15 mouse cellular contexts compared by ENCODE assay signal in the genomic region with DNA sequence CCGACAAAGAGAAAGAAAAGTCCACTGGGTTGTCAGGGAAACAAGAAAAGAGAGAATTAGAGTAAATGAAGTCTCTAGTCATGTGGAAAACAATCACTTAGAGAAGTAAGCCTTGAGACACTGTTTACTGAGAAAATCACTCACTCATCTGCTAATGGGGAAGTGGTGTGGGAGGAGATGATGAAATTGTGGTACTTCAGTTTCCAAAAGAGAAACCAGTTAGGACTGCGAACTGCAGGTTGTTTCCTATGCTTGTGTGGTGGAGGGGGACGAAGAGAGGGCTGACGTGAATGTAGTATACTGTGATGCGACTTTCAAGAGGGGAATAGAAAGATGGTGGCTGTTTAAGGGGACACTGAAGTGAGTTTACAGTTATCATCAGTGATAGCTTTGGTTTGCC. TPM values are rescaled to one million over a fixed set of nuclear protein-coding genes. Genes with fewer than 3 reads are reported as not detected.
DNase-seq lines count a peak whose midpoint lies in the region; ATAC-seq and TF ChIP-seq lines count a peak whose summit lies in the region.
"Had no signal": no experiment of that assay in that cellular context is flagged by ENCODE, and none has a peak within 500 bp of the region (broad histone marks: within the 10 kb centered on the region; RNA-seq: fewer than 3 reads in every experiment).

No protein-coding gene starts in this region.

- TF ChIP-seq RAD21 in CH12.LX (IDR thresholded peaks at IDR 0.05; ENCODE audit: low read depth, low read length), result no peak

- ATAC-seq in lung, postnatal 0 days, result peak; percentile 40
- ATAC-seq in hindbrain, embryonic 14.5 days (ENCODE audit: low FRiP score), result no peak

- dilution Hi-C loops in CH12.LX (cut with MboI; ENCODE audit: extremely low pct_ligation_motif_present, extremely low pct_unique_long_range_greater_than_20kb, low sequenced_read_pairs), result no loop called here

- H3K9ac ChIP-seq in lung, postnatal 0 days (replicated peaks; ENCODE audit: low read depth), result no peak overlapping the region
- peak overlapping the region; percentile 8; the same call in 1 of the 2 replicates for H3K9ac ChIP-seq in CH12.LX (ENCODE audit: insufficient read depth, low read depth)
- H3K9ac ChIP-seq in hindbrain, embryonic 14.5 days, result no peak overlapping the region
- H3K9ac ChIP-seq: stomach, embryonic 15.5 days had no signal

- no peak overlapping the region for H3K4me3 ChIP-seq in lung, postnatal 0 days (ENCODE audit: low read depth, low read length)
- H3K4me3 ChIP-seq in CH12.LX (replicated peaks in 1 of 3; ENCODE audit: low read depth in 2 of 3, low read length in 2 of 3, poor library complexity in 1 of 3), result no peak overlapping the region
- H3K4me3 ChIP-seq in hindbrain, embryonic 14.5 days (replicated peaks; ENCODE audit: low read length), result no peak overlapping the region
- H3K4me3 ChIP-seq: stomach, embryonic 15.5 days had no signal

- H3K79me2 ChIP-seq in CH12.LX (replicated peaks; ENCODE audit: control insufficient read depth, extremely low read depth, insufficient read depth, poor library complexity, severe bottlenecking), result no peaks in the 10 kb centered on the region

- no peak for TF ChIP-seq POLR2A in CH12.LX (IDR thresholded peaks at IDR 0.05; ENCODE audit: low read depth, low read length)

- H3K27ac ChIP-seq in lung, postnatal 0 days (ENCODE audit: low read length), result no peak overlapping the region
- H3K27ac ChIP-seq in CH12.LX (ENCODE audit: insufficient read depth, low read depth), result no peak overlapping the region; the same call in 1 of the 2 replicates
- no peak overlapping the region for H3K27ac ChIP-seq in hindbrain, embryonic 14.5 days
- H3K27ac ChIP-seq: stomach, embryonic 15.5 days had no signal

- no peaks in the 10 kb centered on the region for H3K9me3 ChIP-seq in lung, postnatal 0 days (ENCODE audit: low read length)
- H3K9me3 ChIP-seq in CH12.LX (replicated peaks; ENCODE audit: low read length), result no peaks in the 10 kb centered on the region
- H3K9me3 ChIP-seq in hindbrain, embryonic 14.5 days (ENCODE audit: control insufficient read depth, low read length), result no peaks in the 10 kb centered on the region
- H3K9me3 ChIP-seq: stomach, embryonic 15.5 days had no signal

- peak; percentile 33; the same call in 1 of the 2 replicates for TF ChIP-seq EP300 in lung, postnatal 0 days (IDR thresholded peaks at IDR 0.05)
- peak; percentile 80 for TF ChIP-seq EP300 in CH12.LX (IDR thresholded peaks at IDR 0.05; ENCODE audit: low read length)

- WGBS in lung, postnatal 0 days, result 70% methylated on average over 5 of the region's 5 CpGs
- 62% methylated on average over 5 of the region's 5 CpGs for WGBS in hindbrain, embryonic 14.5 days

- in situ Hi-C loops in CH12.LX (cut with MboI; ENCODE audit: low pct_ligation_motif_present, low pct_unique_long_range_greater_than_20kb, low sequenced_read_pairs), result no loop called here

- TF ChIP-seq CTCF in lung, postnatal 0 days (IDR thresholded peaks at IDR 0.05), result no peak
- no peak for TF ChIP-seq CTCF in CH12.LX (conservative IDR thresholded peaks at IDR 0.05 in 1 of 2, IDR thresholded peaks at IDR 0.05 in 1 of 2; ENCODE audit: low read depth in 2 of 2, low read length in 2 of 2)

- peak; percentile 64 for DNase-seq in lung, postnatal 0 days (ENCODE audit: low spot score)
- DNase-seq in lung, postnatal 14 days, result no peak
- DNase-seq in CH12.LX (ENCODE audit: extremely low read depth), result peak; percentile 84
- peak; percentile 49 for DNase-seq in induced T-regulatory cell, adult 2 months (ENCODE audit: low read depth)
- peak; percentile 57 to 66 for DNase-seq in monocyte, adult 2 months (ENCODE audit: low read depth in 1 of 2, low spot score in 2 of 2)
- no peak for DNase-seq in cerebellum, adult 8-10 months
- no peak for DNase-seq in thymus, adult 18-20 months
- no peak for DNase-seq in hindbrain, embryonic 14.5 days (ENCODE audit: low spot score)
- DNase-seq: heart, postnatal 4 days; kidney, adult 18-20 months had no signal

- no peak overlapping the region for H3K4me2 ChIP-seq in lung, postnatal 0 days (replicated peaks; ENCODE audit: low read depth, low read length)
- 0 out of 2 replicates have a peak overlapping the region, but pooled peaks have one; percentile 29 for H3K4me2 ChIP-seq in CH12.LX (ENCODE audit: insufficient read depth, low read depth, poor library complexity, severe bottlenecking)
- no peak overlapping the region for H3K4me2 ChIP-seq in hindbrain, embryonic 14.5 days (replicated peaks)
- H3K4me2 ChIP-seq: stomach, embryonic 15.5 days had no signal

- H3K27me3 ChIP-seq in lung, postnatal 0 days (replicated peaks; ENCODE audit: insufficient read depth, low read length), result no peaks in the 10 kb centered on the region
- H3K27me3 ChIP-seq in CH12.LX (replicated peaks), result no peaks in the 10 kb centered on the region
- H3K27me3 ChIP-seq in hindbrain, embryonic 14.5 days (ENCODE audit: control insufficient read depth, insufficient read depth, low read length), result no peaks in the 10 kb centered on the region
- H3K27me3 ChIP-seq: stomach, embryonic 15.5 days had no signal

- H3K4me1 ChIP-seq in lung, postnatal 0 days (ENCODE audit: insufficient read depth, low read depth, low read length), result no peaks in the 10 kb centered on the region
- H3K4me1 ChIP-seq in CH12.LX (ENCODE audit: control insufficient read depth in 1 of 2, insufficient read depth in 2 of 2), result peaks cover 0 to 13% of the 10 kb centered on the region in 2 experiments; a peak in 2 of 4 replicates
- H3K4me1 ChIP-seq in hindbrain, embryonic 14.5 days (replicated peaks; ENCODE audit: control insufficient read depth, insufficient read depth, low read length), result no peaks in the 10 kb centered on the region
- H3K4me1 ChIP-seq: stomach, embryonic 15.5 days had no signal

- H3K36me3 ChIP-seq in lung, postnatal 0 days (ENCODE audit: insufficient read depth, low read length), result no peaks in the 10 kb centered on the region
- no peaks in the 10 kb centered on the region for H3K36me3 ChIP-seq in CH12.LX (replicated peaks in 1 of 2; ENCODE audit: control insufficient read depth in 1 of 2, insufficient read depth in 1 of 2, low read length in 1 of 2)
- no peaks in the 10 kb centered on the region for H3K36me3 ChIP-seq in hindbrain, embryonic 14.5 days (replicated peaks; ENCODE audit: control insufficient read depth, insufficient read depth)
- H3K36me3 ChIP-seq: stomach, embryonic 15.5 days had no signal

TF ChIP-seq in CH12.LX, 34 proteins besides CTCF, POLR2A, EP300 and RAD21:
- TF ChIP-seq ELF1 (IDR thresholded peaks at IDR 0.05; ENCODE audit: low read depth, low read length) (peak; percentile 44), ZMIZ1 (IDR thresholded peaks at IDR 0.05; ENCODE audit: low read depth, low read length) (no peak), ETS1 (conservative IDR thresholded peaks at IDR 0.05; ENCODE audit: low read depth, low read length) (peak; percentile 73), JUND (conservative IDR thresholded peaks at IDR 0.05; ENCODE audit: low read depth, low read length) (0 out of 2 replicates have a peak, but pooled peaks have one; percentile 5), IRF4 (IDR thresholded peaks at IDR 0.05; ENCODE audit: low read depth, low read length) (peak; percentile 70; the same call in 1 of the 2 replicates), BHLHE40 (IDR thresholded peaks at IDR 0.05; ENCODE audit: low read depth, low read length) (peak; percentile 53; the same call in 1 of the 2 replicates), RCOR1 (conservative IDR thresholded peaks at IDR 0.05; ENCODE audit: low read depth, low read length) (0 out of 2 replicates have a peak, but pooled peaks have one; percentile 23), NRF1 (IDR thresholded peaks at IDR 0.05; ENCODE audit: low read depth, low read length) (no peak), NELFE (IDR thresholded peaks at IDR 0.05; ENCODE audit: low read depth, low read length) (no peak), MEF2A (IDR thresholded peaks at IDR 0.05; ENCODE audit: borderline replicate concordance, low read depth, low read length) (peak; percentile 67; the same call in 1 of the 2 replicates), TCF12 (IDR thresholded peaks at IDR 0.05; ENCODE audit: low read depth, low read length) (0 out of 2 replicates have a peak, but pooled peaks have one; percentile 34), ZC3H11A (IDR thresholded peaks at IDR 0.05; ENCODE audit: low read depth, low read length) (no peak)
TF ChIP-seq in CH12.LX: peak in this region for 8.

RNA-seq across cellular contexts. Expression of a gene that starts 17.6 kb away (rescaled TPM):
- 111 and 132 TPM in 2 replicates for polyA plus RNA-seq in lung, postnatal 0 days (2015; fragmentation: Nextera tagmentation; extraction: Ambion mirVana)
- total RNA-seq in CH12.LX (2012; rRNA removed) (not detected in 2 replicates), CH12.LX (2014; rRNA removed) (not detected in 2 replicates)
- polyA plus RNA-seq in CH12.LX (2012; ENCODE audit: insufficient read length, low read depth), result not detected in 2 replicates
- polyA plus RNA-seq in hindbrain, embryonic 14.5 days (2014; fragmentation: Nextera tagmentation; extraction: Ambion mirVana), result 1.9 and 2.0 TPM in 2 replicates

RNA-seq across cellular contexts. Expression of a gene that starts 25.6 kb away (rescaled TPM):
- polyA plus RNA-seq in lung, postnatal 0 days (2015; fragmentation: Nextera tagmentation; extraction: Ambion mirVana), result 2.7 and 3.6 TPM in 2 replicates
- total RNA-seq in CH12.LX (2012; rRNA removed) (not detected in 2 replicates), CH12.LX (2014; rRNA removed) (not detected in 2 replicates)
- not detected in 2 replicates for polyA plus RNA-seq in CH12.LX (2012; ENCODE audit: insufficient read length, low read depth)
- 0.16 and 0.33 TPM in 2 replicates for polyA plus RNA-seq in hindbrain, embryonic 14.5 days (2014; fragmentation: Nextera tagmentation; extraction: Ambion mirVana)
- total RNA-seq: heart, postnatal 4 days; layer of hippocampus, adult 18-20 months had no signal
- polyA plus RNA-seq: cortical plate, adult 2 months had no signal

RNA-seq across cellular contexts. Expression of a gene that starts 37.1 kb away (rescaled TPM):
- 7.8 and 8.3 TPM in 2 replicates for polyA plus RNA-seq in lung, postnatal 0 days (2015; fragmentation: Nextera tagmentation; extraction: Ambion mirVana)
- total RNA-seq in CH12.LX (2012; rRNA removed), result not detected in 2 replicates
- total RNA-seq in CH12.LX (2014; rRNA removed), result not detected in 2 replicates
- polyA plus RNA-seq in CH12.LX (2012; ENCODE audit: insufficient read length, low read depth), result not detected in 2 replicates
- 0.63 and 1.4 TPM in 2 replicates for polyA plus RNA-seq in hindbrain, embryonic 14.5 days (2014; fragmentation: Nextera tagmentation; extraction: Ambion mirVana)
- total RNA-seq: layer of hippocampus, adult 18-20 months had no signal

RNA-seq across cellular contexts. Expression of a gene that starts 48.6 kb away (rescaled TPM):
- 1.2 and 1.5 TPM in 2 replicates for polyA plus RNA-seq in lung, postnatal 0 days (2015; fragmentation: Nextera tagmentation; extraction: Ambion mirVana)
- not detected in 2 replicates for total RNA-seq in CH12.LX (2012; rRNA removed)
- not detected in 2 replicates for total RNA-seq in CH12.LX (2014; rRNA removed)
- polyA plus RNA-seq in CH12.LX (2012; ENCODE audit: insufficient read length, low read depth), result not detected in 2 replicates
- 0.41 and 0.51 TPM in 2 replicates for polyA plus RNA-seq in hindbrain, embryonic 14.5 days (2014; fragmentation: Nextera tagmentation; extraction: Ambion mirVana)
- total RNA-seq: layer of hippocampus, adult 18-20 months had no signal
- polyA plus RNA-seq: limb, embryonic 11.5 days; neural tube, embryonic 11.5 days; stomach, embryonic 15.5 days had no signal

Comparison
In these comparisons a context has a peak if more than half of its experiments do, and no peak if none do; other contexts are left out.
1. DNase-seq: peak in lung, postnatal 0 days (single experiment), CH12.LX (single experiment), induced T-regulatory cell, adult 2 months (single experiment) and monocyte, adult 2 months (2 of 2); none in lung, postnatal 14 days (single experiment), cerebellum, adult 8-10 months (single experiment), thymus, adult 18-20 months (0 of 2) and hindbrain, embryonic 14.5 days (single experiment).
2. RNA of a gene that starts 17.6 kb away (polyA plus RNA-seq): 111 to 132 TPM in lung, postnatal 0 days; 1.9 to 2.0 TPM in hindbrain, embryonic 14.5 days and not detected in CH12.LX; every median in the first group is over 10 times any median in the second.